Mouse (Mus musculus): ENCODE data around the gene Gstm3. TPM values are rescaled to one million over a fixed set of nuclear protein-coding genes. Genes with fewer than 3 reads are reported as not detected.

The Gstm3 gene
- polyA plus RNA-seq, 1 experiment from 2014 or later = 7.7 TPM

DNA sequence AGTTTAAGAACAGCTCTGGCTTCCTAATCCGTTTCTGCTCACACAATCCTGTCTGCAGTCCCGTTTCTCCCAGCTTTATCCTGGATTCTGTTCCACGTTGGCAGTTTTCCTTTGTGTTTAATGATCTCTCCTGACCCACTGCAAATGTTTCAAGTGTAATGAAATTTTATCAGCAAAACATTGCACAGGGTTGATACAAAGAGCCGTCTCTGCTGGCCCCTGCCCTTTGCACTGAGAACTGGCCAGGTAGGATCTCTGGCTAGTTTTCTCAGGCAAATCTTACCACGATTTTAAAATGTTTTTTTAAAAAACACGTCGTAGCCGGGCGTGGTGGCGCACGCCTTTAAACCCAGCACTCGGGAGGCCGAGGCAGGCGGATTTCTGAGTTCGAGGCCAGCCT is 52.4 kb downstream of the Gstm3 start:
- 82% methylated on average over 15 of the region's 15 CpGs for WGBS
- Histone ChIP-seq H3K27ac (ENCODE audit: low read depth, low read length) (no peak overlapping the region), H3K4me1 (replicated peaks; ENCODE audit: control insufficient read depth, insufficient read depth, low read length) (no peaks in the 10 kb centered on the region), H3K27me3 (replicated peaks; ENCODE audit: control insufficient read depth, insufficient read depth, low read length) (no peaks in the 10 kb centered on the region), H3K4me2 (no peak overlapping the region), H3K9me3 (ENCODE audit: control insufficient read depth, low read length) (no peaks in the 10 kb centered on the region), H3K36me3 (ENCODE audit: control insufficient read depth, insufficient read depth, low read length) (no peaks in the 10 kb centered on the region), H3K9ac (ENCODE audit: low read depth, low read length) (no peak overlapping the region), H3K4me3 (ENCODE audit: low read depth, low read length) (no peak overlapping the region)
- DNase-seq (ENCODE audit: low spot score) (no peak), ATAC-seq (replicated peaks; ENCODE audit: low FRiP score) (no peak)

Other genes starting within 250 kb of the Gstm3 start
- 10.7 TPM in 2 replicates for gene Csf1, start 208.8 kb downstream of the Gstm3 start, polyA plus RNA-seq (2014; fragmentation: Nextera tagmentation; extraction: Ambion mirVana)
- gene Eps8l3, start 92.1 kb downstream of the Gstm3 start, polyA plus RNA-seq (2014; fragmentation: Nextera tagmentation; extraction: Ambion mirVana) = not detected in 2 replicates
- 154 and 167 TPM in 2 replicates for gene Gstm5, start 73.5 kb downstream of the Gstm3 start, polyA plus RNA-seq (2014; fragmentation: Nextera tagmentation; extraction: Ambion mirVana)
- 10.8 and 12.0 TPM in 2 replicates for gene Gstm7, start 37.5 kb downstream of the Gstm3 start, polyA plus RNA-seq (2014; fragmentation: Nextera tagmentation; extraction: Ambion mirVana)
- gene Gstm6, start 25.5 kb downstream of the Gstm3 start, polyA plus RNA-seq (2014; fragmentation: Nextera tagmentation; extraction: Ambion mirVana) = 9.2 and 9.5 TPM in 2 replicates
- gene Gstm2, start 17.2 kb upstream of the Gstm3 start, polyA plus RNA-seq (2014; fragmentation: Nextera tagmentation; extraction: Ambion mirVana) = 16.7 and 18.2 TPM in 2 replicates
- gene Gstm1, start 48.7 kb upstream of the Gstm3 start, polyA plus RNA-seq (2014; fragmentation: Nextera tagmentation; extraction: Ambion mirVana) = 244 and 267 TPM in 2 replicates
- gene Gstm4, start 75.6 kb upstream of the Gstm3 start, polyA plus RNA-seq (2014; fragmentation: Nextera tagmentation; extraction: Ambion mirVana) = 21.2 and 22.8 TPM in 2 replicates
- 119 and 123 TPM in 2 replicates for gene Ampd2, start 117.4 kb upstream of the Gstm3 start, polyA plus RNA-seq (2014; fragmentation: Nextera tagmentation; extraction: Ambion mirVana)
- gene Gnat2, start 123.5 kb upstream of the Gstm3 start, polyA plus RNA-seq (2014; fragmentation: Nextera tagmentation; extraction: Ambion mirVana) = 4.2 and 5.4 TPM in 2 replicates
- gene Gnai3, start 176.9 kb upstream of the Gstm3 start, polyA plus RNA-seq (2014; fragmentation: Nextera tagmentation; extraction: Ambion mirVana) = 146 and 170 TPM in 2 replicates
- gene Gpr61, start 185.6 kb upstream of the Gstm3 start, polyA plus RNA-seq (2014; fragmentation: Nextera tagmentation; extraction: Ambion mirVana) = 0.07 TPM in 1 of 2 replicates, not detected in the other
- gene Amigo1, start 217.1 kb upstream of the Gstm3 start, polyA plus RNA-seq (2014; fragmentation: Nextera tagmentation; extraction: Ambion mirVana) = 0.88 and 1.5 TPM in 2 replicates
- gene Cyb561d1, start 231.9 kb upstream of the Gstm3 start, polyA plus RNA-seq (2014; fragmentation: Nextera tagmentation; extraction: Ambion mirVana) = 2.3 and 2.8 TPM in 2 replicates
- gene Atxn7l2, start 241.7 kb upstream of the Gstm3 start, polyA plus RNA-seq (2014; fragmentation: Nextera tagmentation; extraction: Ambion mirVana) = 8.7 and 8.9 TPM in 2 replicates